Mouse (Mus musculus) spleen, postnatal 0 days (tissue): ENCODE results near the gene Gm4297. TPM values are rescaled to one million over a fixed set of nuclear protein-coding genes. Genes with fewer than 3 reads are reported as not detected.

Experiments used
- polyA plus RNA-seq: library from polyadenylated mRNA; unstranded; fragments of >200 nt; fragmentation: Nextera tagmentation; extraction: Ambion mirVana; gene quantifications from 2 replicates; pipeline ENCODE4 v1.2.1, GENCODE M21; 2015

Gene Gm4297
- polyA plus RNA-seq: not detected in 2 replicates

DNA sequence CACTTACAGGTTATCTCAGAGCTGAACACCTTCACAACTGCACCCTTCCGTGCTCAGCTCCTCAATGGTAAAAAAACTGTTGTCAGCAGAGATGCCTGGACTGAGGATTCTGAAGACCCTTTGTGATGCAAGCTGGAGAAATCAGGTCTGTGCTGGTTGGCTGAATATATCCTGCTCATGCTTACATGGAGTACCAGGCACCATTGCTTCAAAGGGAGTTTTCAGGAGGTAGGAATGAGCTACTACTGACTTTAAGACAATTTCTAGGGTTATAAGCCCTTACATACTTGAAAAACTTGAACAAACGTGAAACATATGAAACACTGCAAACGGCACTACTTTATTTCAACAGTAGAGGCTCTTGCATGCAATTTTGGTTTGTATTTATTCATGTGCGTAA is at the start of gene Gm4297:
Gene Gm4297, minus strand, starts transcription at position 101 of the 400 bp plus-strand sequence.

Other genes with a start within 250 kb of the Gm4297 start
- not detected in 2 replicates for gene Gm5934, start 74.1 kb downstream of the Gm4297 start, polyA plus RNA-seq
- not detected in 2 replicates for gene Gm5935, start 200.3 kb upstream of the Gm4297 start, polyA plus RNA-seq